Mouse (Mus musculus) kidney, postnatal 36 days (tissue): ENCODE results near the gene Mcidas.
"Not testable (repeated sequence)": the region's sequence is repeated elsewhere in the genome, so short reads cannot be mapped to it uniquely, and the experiment has no call there.

Source experiments
- DNase-seq, 2 experiments: peaks; one replicate each; pipeline ENCODE4 v3.0.0; 2021 to 2022; ENCODE audit warnings: mixed read lengths in 2 of 2

Mcidas gene

GRCm38 (mm10) chr13:113013174-113013953 lies 19.7 kb downstream of the Mcidas start:
- not testable (repeated sequence) for DNase-seq

GRCm38 (mm10) chr13:113021521-113021920 lies 27.9 kb downstream of the Mcidas start:
- no peak for DNase-seq

- no peak for DNase-seq
Measured at GRCm38 (mm10) chr13:113022467-113022866, 28.8 kb downstream of the Mcidas start.

- DNase-seq, result no peak
Measured at GRCm38 (mm10) chr13:113023274-113024143, 29.9 kb downstream of the Mcidas start.

- DNase-seq, result no peak
Measured at GRCm38 (mm10) chr13:113031351-113031750, 37.7 kb downstream of the Mcidas start.

- DNase-seq, result peak in 1 of 2 experiments; percentile 12
Measured at GRCm38 (mm10) chr13:113031792-113032571, 38.3 kb downstream of the Mcidas start.

- no peak for DNase-seq
Measured at GRCm38 (mm10) chr13:113032831-113033230, 39.2 kb downstream of the Mcidas start.

- no peak for DNase-seq
Measured at GRCm38 (mm10) chr13:113034271-113034886, 40.7 kb downstream of the Mcidas start.

GRCm38 (mm10) chr13:113034950-113035421 lies 41.3 kb downstream of the Mcidas start, which contains the start of gene Cdc20b:
Cdc20b (plus strand) TSS chr13:113035111.
- DNase-seq, result peak; percentile 21 to 52

- peak; percentile 79 to 89 for DNase-seq
Measured at GRCm38 (mm10) chr13:113035852-113036251, 42.2 kb downstream of the Mcidas start.

- DNase-seq, result no peak
Measured at GRCm38 (mm10) chr13:113044876-113045275, 51.2 kb downstream of the Mcidas start.

- DNase-seq, result no peak
Measured at GRCm38 (mm10) chr13:113045458-113046110, 51.9 kb downstream of the Mcidas start.

- peak; percentile 55 to 69 for DNase-seq
Measured at GRCm38 (mm10) chr13:113046211-113046883, 52.7 kb downstream of the Mcidas start, which contains the start of gene Gpx8. Gpx8 (minus strand) TSS chr13:113046410.

- no peak for DNase-seq
Measured at GRCm38 (mm10) chr13:113047018-113047417, 53.4 kb downstream of the Mcidas start.

GRCm38 (mm10) chr13:113047647-113048046 lies 54.0 kb downstream of the Mcidas start:
- no peak for DNase-seq
